Mouse (Mus musculus): Measurements from ENCODE around the gene Gm9639. TPM values are rescaled to one million over a fixed set of nuclear protein-coding genes. Genes with fewer than 3 reads are reported as not detected.
A peak's percentile ranks its signal among the peaks of the same experiment; 100 is the strongest.
"Not testable (repeated sequence)": the region's sequence is repeated elsewhere in the genome, so short reads cannot be mapped to it uniquely, and the experiment has no call there.

The Gm9639 gene
- polyA plus RNA-seq (2015; fragmentation: Nextera tagmentation; extraction: Ambion mirVana), result not detected in 2 replicates

DNA sequence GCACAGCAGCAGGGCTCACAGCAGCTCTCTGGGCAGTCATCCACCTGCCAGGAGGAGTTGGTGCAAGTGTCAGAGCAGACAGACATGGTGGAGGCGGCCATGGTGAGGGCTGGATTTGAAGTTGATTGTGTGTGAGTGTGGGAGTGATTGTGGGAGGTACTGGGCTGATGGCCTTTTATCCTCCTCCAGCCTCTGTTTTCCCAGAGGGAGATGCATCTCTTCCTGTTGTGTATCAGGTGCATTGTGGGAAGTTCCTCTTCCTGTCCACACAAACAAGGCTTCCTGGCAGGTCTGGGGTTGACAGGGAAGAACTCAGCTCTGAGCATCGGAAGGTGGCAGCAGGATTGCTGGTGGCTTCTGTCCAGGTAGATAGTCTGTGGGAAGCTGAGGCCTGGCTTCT, at the start of gene Gm9639:
Gene Gm9639, minus strand, starts transcription at position 101 of the 400 bp plus-strand sequence.
- no peak for ATAC-seq (replicated peaks)
- Histone ChIP-seq H3K4me1 (no peaks in the 10 kb centered on the region), H3K4me2 (replicated peaks) (no peak within 1 kb of the TSS), H3K9me3 (no peaks in the 10 kb centered on the region), H3K9ac (replicated peaks) (no peak within 1 kb of the TSS), H3K27ac (replicated peaks) (no peak within 1 kb of the TSS), H3K4me3 (no peak within 1 kb of the TSS), H3K36me3 (no peaks in the 10 kb centered on the region), H3K27me3 (no peaks in the 10 kb centered on the region)
- WGBS, result 58% methylated on average over 2 of the region's 2 CpGs

DNA sequence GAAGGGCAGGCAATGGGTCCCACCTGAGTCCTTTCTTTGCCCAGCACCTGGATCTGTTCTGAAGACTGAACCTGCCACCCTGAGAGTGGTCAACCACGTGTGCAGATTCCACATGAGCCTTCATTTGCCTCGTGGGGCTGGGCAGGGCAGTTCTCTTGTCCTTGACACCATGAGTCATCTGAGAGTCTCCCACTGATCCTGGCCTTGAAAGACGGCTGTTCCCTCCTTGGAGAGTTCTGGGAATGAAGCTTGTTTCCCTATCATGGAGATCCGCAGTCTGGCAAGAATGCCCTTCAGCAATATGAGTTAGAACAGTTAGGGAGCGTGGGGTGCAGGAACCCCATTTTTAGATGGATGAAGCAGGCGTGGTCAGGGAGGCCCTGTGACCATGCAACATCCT, 44.1 kb upstream of the Gm9639 start:
- Histone ChIP-seq H3K9me3 (peaks cover 3% of the 10 kb centered on the region; the same call in 1 of the 2 replicates), H3K4me3 (no peak overlapping the region), H3K27me3 (no peaks in the 10 kb centered on the region), H3K27ac (replicated peaks) (no peak overlapping the region), H3K4me2 (replicated peaks) (no peak overlapping the region), H3K36me3 (no peaks in the 10 kb centered on the region), H3K4me1 (no peaks in the 10 kb centered on the region), H3K9ac (replicated peaks) (no peak overlapping the region)
- WGBS, result 77% methylated on average over 6 of the region's 6 CpGs
- ATAC-seq (replicated peaks), result no peak

DNA sequence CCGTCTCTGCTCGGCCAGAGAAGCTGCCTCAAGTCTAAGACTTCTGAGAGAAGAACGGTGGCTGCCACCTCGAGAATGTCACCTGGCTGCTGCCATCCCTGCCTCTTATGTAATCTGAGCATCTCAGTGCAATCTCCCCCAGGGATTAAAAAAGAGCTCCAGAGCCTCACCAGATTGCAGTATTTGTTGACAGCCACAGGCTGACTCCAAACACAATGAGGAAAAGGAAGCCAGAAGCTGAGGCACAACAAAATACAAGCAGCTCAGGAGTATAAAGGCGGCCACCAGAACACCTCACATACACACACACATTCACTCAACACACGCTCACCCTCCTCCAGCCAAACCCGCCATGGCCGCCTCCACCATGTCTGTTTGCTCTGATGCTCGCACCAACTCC, 40.8 kb upstream of the Gm9639 start, which contains the start of gene Krtap10-10:
Gene Krtap10-10, plus strand, starts transcription at position 301 of the 400 bp plus-strand sequence.
- Histone ChIP-seq H3K4me1 (no peaks in the 10 kb centered on the region), H3K9ac (replicated peaks) (no peak within 1 kb of the TSS), H3K27ac (replicated peaks) (no peak within 1 kb of the TSS), H3K4me2 (replicated peaks) (no peak within 1 kb of the TSS), H3K27me3 (no peaks in the 10 kb centered on the region), H3K36me3 (no peaks in the 10 kb centered on the region), H3K9me3 (no peaks in the 10 kb centered on the region), H3K4me3 (no peak within 1 kb of the TSS)
- no peak for ATAC-seq (replicated peaks)
- WGBS, result 77% methylated on average over 9 of the region's 9 CpGs

DNA sequence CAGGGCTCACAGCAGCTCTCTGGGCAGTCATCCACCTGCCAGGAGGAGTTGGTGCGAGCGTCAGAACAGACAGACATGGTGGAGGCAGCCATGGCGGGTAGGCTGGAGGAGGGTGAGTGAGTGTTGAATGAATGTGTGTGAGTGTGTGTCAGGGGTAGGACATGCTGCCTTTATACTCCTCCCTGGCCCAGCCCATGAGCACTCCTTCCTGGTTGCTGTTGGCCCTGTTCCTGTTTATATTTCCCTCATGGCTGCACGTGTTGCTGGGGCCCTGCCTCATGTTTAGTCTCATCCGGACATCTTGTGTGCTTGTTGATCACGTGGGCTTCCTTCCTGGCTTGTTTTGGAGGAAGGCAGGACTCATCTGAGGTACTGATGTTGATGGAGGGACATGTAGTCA, 32.1 kb upstream of the Gm9639 start, which contains the start of gene Krtap10-4:
Gene Krtap10-4, minus strand, starts transcription at position 145 of the 400 bp plus-strand sequence.
- Histone ChIP-seq H3K36me3 (no peaks in the 10 kb centered on the region), H3K4me3 (no peak within 1 kb of the TSS), H3K4me2 (replicated peaks) (no peak within 1 kb of the TSS), H3K27me3 (no peaks in the 10 kb centered on the region), H3K9me3 (no peaks in the 10 kb centered on the region), H3K27ac (replicated peaks) (no peak within 1 kb of the TSS), H3K4me1 (no peaks in the 10 kb centered on the region), H3K9ac (replicated peaks) (no peak within 1 kb of the TSS)
- WGBS, result 72% methylated on average over 6 of the region's 6 CpGs
- ATAC-seq (replicated peaks), result no peak

DNA sequence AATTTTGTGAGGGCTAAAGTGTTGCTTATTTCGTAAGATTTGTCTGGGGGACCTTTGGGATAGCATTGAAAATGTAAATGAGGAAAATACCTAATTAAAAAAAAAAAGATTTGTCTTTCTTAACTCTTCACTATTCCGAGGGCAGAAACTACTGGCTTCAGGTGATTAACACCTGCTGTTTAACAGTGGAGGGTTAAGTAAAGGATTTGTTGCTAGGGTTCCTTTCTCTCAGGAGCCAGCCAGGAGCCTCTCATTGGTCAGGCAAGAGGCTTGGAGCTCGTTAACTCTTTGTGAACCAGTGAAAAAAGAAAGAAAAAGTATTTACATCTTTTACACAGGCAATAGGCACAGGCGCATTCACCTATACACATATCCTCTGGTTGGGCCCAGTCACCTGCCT, 24.3 kb upstream of the Gm9639 start:
- no peaks in the 10 kb centered on the region for H3K36me3 ChIP-seq
- 17% methylated on average over 4 of the region's 4 CpGs for WGBS
- H3K9me3 ChIP-seq, result no peaks in the 10 kb centered on the region
- no peak overlapping the region for H3K4me2 ChIP-seq (replicated peaks)
- H3K9ac ChIP-seq (replicated peaks), result no peak overlapping the region
- no peak for ATAC-seq (replicated peaks)
- no peaks in the 10 kb centered on the region for H3K4me1 ChIP-seq
- H3K27ac ChIP-seq (replicated peaks), result no peak overlapping the region
- H3K27me3 ChIP-seq, result no peaks in the 10 kb centered on the region
- no peak overlapping the region for H3K4me3 ChIP-seq

DNA sequence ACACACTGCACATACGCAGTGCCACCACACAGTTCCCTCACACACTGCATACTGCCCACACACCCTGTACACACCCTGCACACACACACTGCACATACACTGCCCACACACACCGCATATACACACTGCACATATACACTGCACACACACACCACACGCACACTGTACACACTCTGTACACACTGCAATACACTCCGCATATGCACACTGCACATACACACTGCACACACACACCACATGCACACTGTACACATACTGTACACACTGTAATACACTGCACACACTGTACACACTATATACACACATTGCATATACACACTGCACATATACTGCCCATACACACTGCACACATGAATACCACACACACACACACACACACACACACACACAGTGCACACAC, 23.6 kb upstream of the Gm9639 start:
- no peak overlapping the region for H3K4me2 ChIP-seq (replicated peaks)
- no peaks in the 10 kb centered on the region for H3K9me3 ChIP-seq
- no peaks in the 10 kb centered on the region for H3K4me1 ChIP-seq
- H3K9ac ChIP-seq (replicated peaks), result no peak overlapping the region
- H3K4me3 ChIP-seq, result no peak overlapping the region
- no peak overlapping the region for H3K27ac ChIP-seq (replicated peaks)
- no peak for ATAC-seq (replicated peaks)
- WGBS, result 94% methylated on average over 4 of the region's 4 CpGs
- H3K27me3 ChIP-seq, result no peaks in the 10 kb centered on the region
- no peaks in the 10 kb centered on the region for H3K36me3 ChIP-seq

DNA sequence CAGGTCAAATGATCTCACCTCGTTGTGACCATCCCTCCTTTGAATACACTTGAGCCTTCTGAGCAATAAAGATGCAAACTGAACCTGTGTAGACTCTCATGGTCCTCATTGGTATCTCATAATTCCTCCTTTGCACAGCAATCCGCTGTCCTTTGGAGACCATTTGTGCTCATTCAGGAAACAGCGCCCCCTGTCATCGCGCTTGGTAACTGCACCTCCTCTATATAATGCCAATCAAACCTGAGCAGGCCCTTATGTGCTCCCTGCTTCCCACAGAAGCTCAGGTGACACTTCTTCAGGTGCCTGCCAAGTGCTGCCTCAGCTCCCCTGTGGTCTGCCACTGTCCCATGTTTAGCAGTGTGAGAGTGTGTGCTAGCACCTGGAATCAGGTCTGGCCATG, 20.6 kb upstream of the Gm9639 start:
- H3K36me3 ChIP-seq, result no peaks in the 10 kb centered on the region
- no peaks in the 10 kb centered on the region for H3K4me1 ChIP-seq
- no peak for ATAC-seq (replicated peaks)
- H3K9ac ChIP-seq (replicated peaks), result no peak overlapping the region
- H3K4me3 ChIP-seq, result no peak overlapping the region
- H3K27me3 ChIP-seq, result no peaks in the 10 kb centered on the region
- no peaks in the 10 kb centered on the region for H3K9me3 ChIP-seq
- 30% methylated on average over 5 of the region's 5 CpGs for WGBS
- no peak overlapping the region for H3K4me2 ChIP-seq (replicated peaks)
- H3K27ac ChIP-seq (replicated peaks), result no peak overlapping the region

DNA sequence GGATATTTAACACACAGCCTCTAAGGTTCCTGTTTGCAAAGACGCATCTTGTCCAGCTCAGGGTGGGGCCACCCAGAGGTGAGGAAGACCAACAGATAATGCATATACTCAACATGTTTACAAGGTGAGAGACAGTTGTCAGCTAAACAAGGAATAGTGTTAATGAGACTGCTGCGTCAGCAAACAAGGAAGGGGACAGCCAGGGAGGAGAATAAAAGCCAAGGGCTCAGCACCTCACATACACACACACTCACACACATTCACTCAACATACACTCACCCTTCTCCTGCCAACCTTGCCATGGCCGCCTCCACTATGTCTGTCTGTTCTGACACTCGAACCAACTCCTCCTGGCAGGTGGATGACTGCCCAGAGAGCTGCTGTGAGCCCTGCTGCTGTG, 19.5 kb upstream of the Gm9639 start, which contains the start of gene Gm2696:
Gene Gm2696, plus strand, starts transcription at position 301 of the 400 bp plus-strand sequence.
- Histone ChIP-seq H3K27ac (replicated peaks) (no peak within 1 kb of the TSS), H3K4me1 (no peaks in the 10 kb centered on the region), H3K4me2 (replicated peaks) (no peak within 1 kb of the TSS), H3K9me3 (no peaks in the 10 kb centered on the region), H3K4me3 (no peak within 1 kb of the TSS), H3K36me3 (no peaks in the 10 kb centered on the region), H3K9ac (replicated peaks) (no peak within 1 kb of the TSS), H3K27me3 (no peaks in the 10 kb centered on the region)
- WGBS, result 45% methylated on average over 4 of the region's 4 CpGs
- no peak for ATAC-seq (replicated peaks)

DNA sequence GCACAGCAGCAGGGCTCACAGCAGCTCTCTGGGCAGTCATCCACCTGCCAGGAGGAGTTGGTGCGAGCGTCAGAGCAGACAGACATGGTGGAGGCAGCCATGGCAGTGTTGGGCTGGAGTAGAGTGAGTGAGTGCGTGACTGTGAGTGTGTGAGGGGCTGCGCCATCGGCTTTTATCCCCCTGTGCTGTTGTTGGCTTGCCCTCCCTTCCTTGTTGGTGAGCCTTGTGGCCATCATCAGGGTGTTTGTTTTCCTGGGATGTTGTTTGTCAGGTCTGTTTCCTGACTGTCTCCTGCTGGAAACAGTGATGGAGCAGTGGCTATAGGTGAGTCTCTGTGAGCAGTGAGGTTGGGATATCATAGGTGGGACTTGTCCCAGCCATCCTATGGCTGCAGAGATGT, 16.9 kb upstream of the Gm9639 start, which contains the start of gene Gm9507:
Gene Gm9507, minus strand, starts transcription at position 101 of the 400 bp plus-strand sequence.
- H3K4me2 ChIP-seq (replicated peaks), result no peak within 1 kb of the TSS
- no peaks in the 10 kb centered on the region for H3K36me3 ChIP-seq
- no peak for ATAC-seq (replicated peaks)
- no peak within 1 kb of the TSS for H3K27ac ChIP-seq (replicated peaks)
- WGBS, result 71% methylated on average over 5 of the region's 5 CpGs
- no peaks in the 10 kb centered on the region for H3K9me3 ChIP-seq
- H3K9ac ChIP-seq (replicated peaks), result no peak within 1 kb of the TSS
- H3K4me3 ChIP-seq, result no peak within 1 kb of the TSS
- no peaks in the 10 kb centered on the region for H3K27me3 ChIP-seq
- no peaks in the 10 kb centered on the region for H3K4me1 ChIP-seq

DNA sequence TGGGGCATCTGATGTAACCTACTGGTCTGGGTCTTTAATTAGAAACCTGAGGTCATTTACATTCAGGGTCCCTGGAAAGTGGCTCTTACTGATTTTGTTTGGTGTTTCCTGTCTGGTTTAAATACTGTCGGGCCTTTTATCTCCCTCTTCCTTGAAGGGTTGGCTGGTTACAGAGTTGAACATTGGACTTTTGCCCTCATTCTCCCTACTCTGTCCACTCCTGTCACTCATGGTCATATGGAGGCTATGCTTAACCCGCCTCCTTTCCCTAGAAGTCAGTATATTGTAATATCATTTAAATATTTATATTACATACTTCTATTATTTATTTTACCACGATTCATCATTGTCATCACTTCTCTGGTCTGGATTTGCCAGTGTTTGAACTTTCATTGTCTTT, 9.2 kb upstream of the Gm9639 start:
- WGBS, result 77% methylated on average over 3 of the region's 3 CpGs
- H3K27ac ChIP-seq (replicated peaks), result no peak overlapping the region
- ATAC-seq (replicated peaks), result no peak

DNA sequence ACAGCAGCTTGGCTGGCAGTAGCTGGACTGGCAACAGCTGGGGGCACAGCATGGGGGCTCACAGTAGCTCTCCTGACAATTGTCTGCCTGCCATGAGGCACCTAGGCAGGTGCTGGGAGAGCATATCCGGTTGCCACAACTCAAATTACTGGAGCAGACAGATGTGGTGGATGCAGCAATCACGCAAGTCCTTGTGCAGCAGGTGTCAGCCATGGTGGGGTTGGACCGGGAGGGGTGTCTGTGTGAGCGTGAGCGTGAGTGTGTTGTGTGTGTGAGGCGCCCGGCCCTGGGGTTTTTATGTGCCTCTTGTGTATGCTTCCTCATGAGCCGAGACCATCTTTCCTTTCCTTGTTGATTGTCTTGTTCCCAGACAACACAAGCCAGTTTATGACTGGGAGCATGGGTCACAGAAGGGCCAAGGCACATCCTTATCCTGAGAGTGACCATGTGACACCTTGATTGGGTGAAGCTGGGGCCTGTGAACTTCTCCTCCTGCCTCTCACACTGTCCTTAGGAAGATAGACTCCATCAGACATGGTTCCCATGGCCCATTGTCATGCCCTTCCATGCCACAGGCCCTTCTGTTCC, 4.1 kb upstream of the Gm9639 start, which contains the start of gene Gm19668:
Gene Gm19668, minus strand, starts transcription at position 213 of the 588 bp plus-strand sequence.
- peak within 1 kb of the TSS; percentile 48; the same call in 1 of the 2 replicates for H3K27ac ChIP-seq (replicated peaks)
- no peaks in the 10 kb centered on the region for H3K9me3 ChIP-seq
- ATAC-seq (replicated peaks), result no peak
- 61% methylated on average over 8 of the region's 8 CpGs for WGBS
- H3K4me1 ChIP-seq, result no peaks in the 10 kb centered on the region
- no peaks in the 10 kb centered on the region for H3K27me3 ChIP-seq
- H3K4me3 ChIP-seq, result no peak within 1 kb of the TSS
- H3K36me3 ChIP-seq, result no peaks in the 10 kb centered on the region
- H3K4me2 ChIP-seq (replicated peaks), result no peak within 1 kb of the TSS
- H3K9ac ChIP-seq (replicated peaks), result no peak within 1 kb of the TSS

More for the DNA sequence above, 9.2 kb upstream of the Gm9639 start:
- no peaks in the 10 kb centered on the region for H3K9me3 ChIP-seq
- H3K4me3 ChIP-seq, result no peak overlapping the region
- no peaks in the 10 kb centered on the region for H3K27me3 ChIP-seq
- no peaks in the 10 kb centered on the region for H3K4me1 ChIP-seq
- H3K36me3 ChIP-seq, result no peaks in the 10 kb centered on the region
- H3K4me2 ChIP-seq (replicated peaks), result no peak overlapping the region
- no peak overlapping the region for H3K9ac ChIP-seq (replicated peaks)

DNA sequence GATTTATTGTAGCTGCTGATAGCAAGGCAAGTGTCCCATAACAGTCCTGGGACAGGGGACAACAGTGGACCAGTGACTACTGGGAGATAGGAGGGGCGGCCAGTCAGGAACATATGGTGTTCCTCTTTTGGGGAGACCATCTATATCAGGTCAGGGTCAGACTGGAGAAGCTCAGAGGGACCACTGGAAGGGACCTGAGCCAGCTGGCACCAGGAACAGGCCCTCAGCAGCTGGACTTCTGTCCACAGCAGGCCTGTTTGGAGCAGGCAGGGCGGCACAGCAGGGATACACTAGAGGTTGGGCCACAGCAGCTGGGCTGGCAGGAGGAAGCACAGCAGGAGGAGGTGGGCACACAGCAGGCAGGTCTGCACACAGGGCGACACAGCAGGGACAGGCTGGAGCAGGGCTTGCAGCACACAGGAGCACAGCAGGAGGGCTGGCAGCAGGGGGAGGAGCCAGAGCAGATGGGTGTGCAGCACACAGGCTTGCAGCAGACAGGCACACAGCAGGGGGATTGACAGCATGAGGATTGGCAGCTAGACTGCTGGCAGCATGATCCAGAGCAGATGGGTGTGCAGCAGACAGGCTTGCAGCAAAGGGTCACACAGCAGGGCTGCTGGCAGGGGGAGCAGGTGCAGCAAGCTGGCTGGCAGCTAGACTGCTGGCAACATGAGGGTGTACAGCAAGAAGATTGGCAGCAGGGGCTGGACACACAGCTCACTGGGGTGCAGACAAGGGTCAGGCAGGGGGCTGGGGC, 3.5 kb upstream of the Gm9639 start:
- not testable (repeated sequence) for H3K4me3 ChIP-seq; H3K4me2 ChIP-seq (replicated peaks); H3K9me3 ChIP-seq; H3K9ac ChIP-seq (replicated peaks); H3K27me3 ChIP-seq; H3K4me1 ChIP-seq; H3K36me3 ChIP-seq; ATAC-seq (replicated peaks)
- 34% methylated on average over 3 of the region's 3 CpGs for WGBS
- H3K27ac ChIP-seq (replicated peaks), result peak overlapping the region; percentile 48; the same call in 1 of the 2 replicates

Measured in forebrain, embryonic 15.5 days (tissue).